Mouse (Mus musculus) lung, postnatal 0 days (tissue): Measurements from ENCODE around the gene Frmd4a. TPM values are rescaled to one million over a fixed set of nuclear protein-coding genes. Genes with fewer than 3 reads are reported as not detected.
A peak's percentile ranks its signal among the peaks of the same experiment; 100 is the strongest.

Experiments
- ATAC-seq: fragments of 200-750 bp; cut with Nextera tagmentation; 2 replicates; pipeline ENCODE4 v1.8.0; 2017; ENCODE audit warnings: moderate library complexity
- DNase-seq: peaks from one replicate; pipeline ENCODE4 v3.0.0-alpha.2; 2016; ENCODE audit warnings: low spot score
- H3K27ac ChIP-seq: fragments of 300-500 bp; sonication (generic); 2 replicates; pipeline ENCODE4 v1.5.1; 2014; ENCODE audit warnings: antibody characterized with exemption, mild to moderate bottlenecking, low read length, mixed read lengths
- H3K27me3 ChIP-seq: fragments of 300-500 bp; sonication (generic); replicated peaks from 2 replicates; pipeline ENCODE4 v1.6.1; 2014; ENCODE audit warnings: low read length, mixed read lengths; ENCODE audit not compliant: insufficient read depth
- H3K36me3 ChIP-seq: fragments of 300-500 bp; sonication (generic); 2 replicates; pipeline ENCODE4 v1.6.1; 2014; ENCODE audit warnings: low read length, mixed read lengths; ENCODE audit not compliant: insufficient read depth
- H3K4me1 ChIP-seq: fragments of 300-500 bp; sonication (generic); 2 replicates; pipeline ENCODE4 v1.6.1; 2014; ENCODE audit warnings: antibody characterized with exemption, low read depth, low read length, mixed read lengths; ENCODE audit not compliant: insufficient read depth
- H3K4me2 ChIP-seq: fragments of 300-500 bp; sonication (generic); replicated peaks from 2 replicates; pipeline ENCODE4 v1.6.1; 2014; ENCODE audit warnings: low read depth, mild to moderate bottlenecking, low read length, moderate library complexity, mixed read lengths
- H3K4me3 ChIP-seq: fragments of 300-500 bp; sonication (generic); 2 replicates; pipeline ENCODE4 v1.5.1; 2014; ENCODE audit warnings: low read depth, low read length
- H3K9ac ChIP-seq: fragments of 300-500 bp; sonication (generic); replicated peaks from 2 replicates; pipeline ENCODE4 v1.6.1; 2014; ENCODE audit warnings: low read depth, mild to moderate bottlenecking
- H3K9me3 ChIP-seq: fragments of 300-500 bp; sonication (generic); 2 replicates; pipeline ENCODE4 v1.6.1; 2016; ENCODE audit warnings: low read length, mixed read lengths
- CTCF ChIP-seq: IDR thresholded peaks from 2 replicates; pipeline ENCODE4 v1.5.1; 2016; ENCODE audit warnings: antibody characterized with exemption, mild to moderate bottlenecking
- EP300 ChIP-seq: IDR thresholded peaks from 2 replicates; pipeline ENCODE4 v1.6.1; 2016; ENCODE audit warnings: antibody characterized with exemption, mild to moderate bottlenecking, control low read depth
- WGBS: fragments of 180-500 bp; shearing (Covaris S2); extraction: QIAGEN DNeasy Blood & Tissue Kit; methylation state at CpG from one replicate; pipeline ENCODE4 v1.1.7; 2014; 5-methylcytosine and 5-hydroxymethylcytosine counted together
- polyA plus RNA-seq: library from polyadenylated mRNA; unstranded; fragments of >200 nt; fragmentation: Nextera tagmentation; extraction: Ambion mirVana; gene quantifications from 2 replicates; pipeline ENCODE4 v1.2.1, GENCODE M21; 2015

Gene Frmd4a
- polyA plus RNA-seq, 1 experiment from 2014 or later = 15.8 TPM

DNA sequence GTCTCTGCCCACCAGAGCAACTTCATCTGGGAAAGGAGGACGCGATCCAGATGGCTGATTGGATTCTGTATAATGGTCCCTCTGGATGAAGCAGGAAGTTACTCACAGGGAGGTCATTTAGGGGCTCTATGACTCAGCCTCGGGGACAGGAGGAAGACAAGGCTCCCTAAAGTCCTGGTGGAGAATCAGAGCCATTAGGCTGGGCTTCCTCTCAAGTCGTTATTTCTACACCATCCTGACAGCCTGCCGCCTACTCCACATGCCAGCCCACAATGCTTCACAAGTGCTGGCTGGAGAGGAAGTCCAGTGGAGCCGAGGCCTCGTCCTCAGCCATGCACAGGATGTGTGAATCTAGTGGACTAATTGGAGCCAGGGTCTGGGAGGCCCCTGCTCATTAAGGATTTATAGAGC lies 537.7 kb downstream of the Frmd4a start:
- Histone ChIP-seq H3K9me3 (no peaks in the 10 kb centered on the region), H3K4me3 (no peak overlapping the region), H3K4me2 (no peak overlapping the region), H3K27ac (0 out of 2 replicates have a peak overlapping the region, but pooled peaks have one; percentile 97), H3K36me3 (no peaks in the 10 kb centered on the region), H3K27me3 (no peaks in the 10 kb centered on the region), H3K9ac (no peak overlapping the region), H3K4me1 (peaks cover 27% of the 10 kb centered on the region)
- DNase-seq (peak; percentile 84), ATAC-seq (peak; percentile 48)
- 22% methylated on average over 7 of the region's 7 CpGs for WGBS
- peak; percentile 15 for TF ChIP-seq CTCF
- TF ChIP-seq EP300 = peak; percentile 63; the same call in 1 of the 2 replicates

DNA sequence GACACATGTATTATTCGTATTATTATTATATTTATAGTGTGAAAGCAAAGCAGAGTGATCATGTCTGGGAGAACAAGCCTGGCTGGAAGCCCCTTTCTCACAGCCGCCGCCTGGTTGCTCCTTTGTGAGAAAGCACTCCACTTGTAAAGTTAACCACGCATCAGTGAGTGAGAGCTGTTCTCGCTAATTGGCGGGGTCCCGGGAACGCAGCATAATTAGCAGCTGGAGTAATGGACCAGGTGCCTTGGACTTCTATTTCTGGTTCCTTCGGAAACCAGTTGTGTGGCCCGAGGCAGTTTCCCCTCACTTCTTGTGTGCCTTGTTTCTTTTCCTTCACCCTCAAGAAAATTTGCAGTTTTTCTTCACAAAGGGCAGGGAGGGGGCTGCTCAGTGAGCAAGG lies 538.7 kb downstream of the Frmd4a start:
- DNase-seq = no peak
- H3K27me3 ChIP-seq = no peaks in the 10 kb centered on the region
- TF ChIP-seq CTCF = no peak
- TF ChIP-seq EP300 = no peak
- H3K36me3 ChIP-seq = no peaks in the 10 kb centered on the region
- H3K4me2 ChIP-seq = no peak overlapping the region
- 75% methylated on average over 10 of the region's 10 CpGs for WGBS
- H3K4me3 ChIP-seq = no peak overlapping the region
- no peak for ATAC-seq
- no peaks in the 10 kb centered on the region for H3K9me3 ChIP-seq
- H3K4me1 ChIP-seq = peaks cover 31% of the 10 kb centered on the region
- H3K27ac ChIP-seq = peak overlapping the region; percentile 97
- no peak overlapping the region for H3K9ac ChIP-seq

DNA sequence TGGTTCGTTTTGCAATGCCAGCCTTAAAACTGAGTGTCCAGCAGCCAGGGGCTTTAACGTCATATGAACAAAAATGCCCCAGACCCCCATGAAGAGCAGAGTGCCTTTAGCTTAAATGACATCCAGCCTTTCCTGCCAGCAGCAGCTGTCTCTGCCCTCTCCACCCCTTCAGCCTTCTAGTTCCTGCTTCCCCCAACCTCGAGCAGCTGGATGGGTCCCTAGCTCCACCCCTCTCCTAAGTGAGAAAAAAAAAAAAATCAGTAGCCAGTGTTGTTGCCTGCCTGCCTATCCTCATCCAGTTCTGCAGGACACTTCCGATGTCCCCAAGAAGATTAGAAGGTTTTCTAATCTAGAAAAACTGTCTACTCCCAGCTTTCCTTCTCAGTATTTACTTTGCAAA lies 539.5 kb downstream of the Frmd4a start:
- Histone ChIP-seq H3K4me2 (peak overlapping the region; percentile 8; the same call in 1 of the 2 replicates), H3K9ac (no peak overlapping the region)
- peak; percentile 68 for DNase-seq

DNA sequence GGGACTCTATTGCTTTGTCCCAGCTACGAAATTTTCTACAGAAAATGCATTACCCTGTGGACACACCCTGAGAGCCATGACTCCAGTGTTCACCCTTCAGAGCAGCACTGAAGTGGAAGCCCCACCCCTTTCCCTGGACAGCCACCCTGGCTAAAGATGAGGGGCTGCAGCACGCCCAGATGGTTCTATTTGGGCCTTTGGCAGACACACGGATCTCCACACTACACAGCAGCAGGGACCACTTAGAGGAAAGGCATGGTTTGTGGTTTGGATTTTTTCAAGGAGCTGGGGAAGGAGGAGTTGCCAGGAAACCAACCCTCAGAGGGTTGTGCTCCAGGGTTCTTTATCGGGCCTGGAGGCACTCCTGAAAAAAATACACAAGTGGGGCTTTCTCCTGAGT lies 539.9 kb downstream of the Frmd4a start:
- no peak overlapping the region for H3K9ac ChIP-seq
- no peaks in the 10 kb centered on the region for H3K36me3 ChIP-seq
- H3K4me3 ChIP-seq = no peak overlapping the region
- ATAC-seq (peak; percentile 14), DNase-seq (peak; percentile 69)
- H3K4me1 ChIP-seq = peaks cover 38% of the 10 kb centered on the region
- peak overlapping the region; percentile 97 for H3K27ac ChIP-seq
- H3K9me3 ChIP-seq = no peaks in the 10 kb centered on the region
- no peaks in the 10 kb centered on the region for H3K27me3 ChIP-seq
- 20% methylated on average over 4 of the region's 4 CpGs for WGBS
- H3K4me2 ChIP-seq = peak overlapping the region; percentile 8; the same call in 1 of the 2 replicates
- TF ChIP-seq CTCF = no peak

More for the DNA sequence above, 539.5 kb downstream of the Frmd4a start:
- Histone ChIP-seq H3K27me3 (no peaks in the 10 kb centered on the region), H3K4me3 (no peak overlapping the region), H3K9me3 (no peaks in the 10 kb centered on the region), H3K4me1 (peaks cover 35% of the 10 kb centered on the region), H3K36me3 (no peaks in the 10 kb centered on the region), H3K27ac (peak overlapping the region; percentile 97)
- WGBS = 10% methylated on average over 4 of the region's 4 CpGs
- TF ChIP-seq EP300 (no peak), CTCF (no peak)
- ATAC-seq = no peak

DNA sequence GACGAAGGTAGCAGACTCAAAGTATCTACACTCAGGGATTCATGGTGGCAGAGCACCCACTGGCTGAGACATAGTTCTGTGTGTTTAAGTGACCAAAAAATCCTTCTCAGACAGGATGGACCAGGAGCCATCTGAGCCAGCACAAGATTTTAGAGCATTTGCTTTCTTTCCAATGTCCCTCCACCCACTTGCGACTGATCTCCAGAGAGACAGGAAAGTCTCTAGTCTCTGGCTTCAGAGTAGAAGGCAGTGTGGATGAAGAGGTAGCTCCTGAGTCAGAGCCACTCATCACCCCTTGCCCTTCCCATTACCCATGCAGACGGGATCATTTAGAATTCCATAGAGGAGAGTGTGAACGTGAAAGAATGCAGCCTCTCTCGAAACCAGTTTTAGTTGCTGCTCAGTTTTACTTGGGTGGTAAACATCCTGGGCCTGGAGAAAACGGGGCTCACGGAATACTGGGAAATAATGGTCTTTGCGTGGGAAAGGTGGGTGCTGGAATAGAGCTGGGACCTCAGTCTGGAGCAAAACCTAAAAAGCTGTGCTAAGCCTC lies 541.2 kb downstream of the Frmd4a start:
- Histone ChIP-seq H3K4me2 (peak overlapping the region; percentile 75), H3K9me3 (no peaks in the 10 kb centered on the region), H3K9ac (peak overlapping the region; percentile 58), H3K27me3 (no peaks in the 10 kb centered on the region), H3K4me3 (peak overlapping the region; percentile 46), H3K36me3 (no peaks in the 10 kb centered on the region), H3K4me1 (peaks cover 44% of the 10 kb centered on the region), H3K27ac (peak overlapping the region; percentile 97)
- WGBS = 12% methylated on average over 8 of the region's 8 CpGs
- DNase-seq (peak; percentile 83), ATAC-seq (peak; percentile 16; the same call in 1 of the 2 replicates)
- TF ChIP-seq CTCF = no peak
- 0 out of 2 replicates have a peak, but pooled peaks have one; percentile 25 for TF ChIP-seq EP300

GRCm38 (mm10) chr2:4559211-4559882 lies 541.8 kb downstream of the Frmd4a start:
- H3K4me2 ChIP-seq = peak overlapping the region; percentile 75
- ATAC-seq (peak; percentile 84), DNase-seq (peak; percentile 97)
- no peaks in the 10 kb centered on the region for H3K36me3 ChIP-seq
- under 1% methylated on average over 26 of the region's 27 CpGs for WGBS
- no peaks in the 10 kb centered on the region for H3K27me3 ChIP-seq
- H3K27ac ChIP-seq = peak overlapping the region; percentile 97
- H3K4me1 ChIP-seq = peaks cover 45% of the 10 kb centered on the region
- H3K4me3 ChIP-seq = peak overlapping the region; percentile 46
- TF ChIP-seq CTCF (peak; percentile 39), EP300 (peak; percentile 88)
- H3K9ac ChIP-seq = peak overlapping the region; percentile 58
- H3K9me3 ChIP-seq = no peaks in the 10 kb centered on the region
